Mouse (Mus musculus) lung, postnatal 10 days (tissue): ENCODE results near the gene Ptdss2.

Experiments used
- DNase-seq: peaks from one replicate; pipeline ENCODE4 v3.0.0; 2021

The Ptdss2 gene

DNA sequence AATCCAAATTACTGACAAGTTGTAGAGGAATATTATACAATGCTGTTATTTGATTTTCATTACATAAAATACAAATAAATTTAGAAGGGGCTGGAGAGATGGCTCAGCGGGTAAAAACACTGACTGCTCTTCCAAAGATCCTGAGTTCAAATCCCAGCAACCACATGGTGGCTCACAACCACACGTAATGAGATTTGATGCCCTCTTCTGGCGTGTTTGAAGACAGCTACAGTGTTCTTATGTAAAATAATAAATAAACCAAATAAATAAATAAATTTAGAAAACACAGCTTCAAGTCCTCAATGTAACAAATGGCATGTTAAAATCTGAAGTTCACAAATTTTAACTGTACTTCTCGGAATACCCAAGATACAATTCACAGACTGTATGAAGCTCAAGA is 52.9 kb downstream of the Ptdss2 start:
- DNase-seq = no peak

DNA sequence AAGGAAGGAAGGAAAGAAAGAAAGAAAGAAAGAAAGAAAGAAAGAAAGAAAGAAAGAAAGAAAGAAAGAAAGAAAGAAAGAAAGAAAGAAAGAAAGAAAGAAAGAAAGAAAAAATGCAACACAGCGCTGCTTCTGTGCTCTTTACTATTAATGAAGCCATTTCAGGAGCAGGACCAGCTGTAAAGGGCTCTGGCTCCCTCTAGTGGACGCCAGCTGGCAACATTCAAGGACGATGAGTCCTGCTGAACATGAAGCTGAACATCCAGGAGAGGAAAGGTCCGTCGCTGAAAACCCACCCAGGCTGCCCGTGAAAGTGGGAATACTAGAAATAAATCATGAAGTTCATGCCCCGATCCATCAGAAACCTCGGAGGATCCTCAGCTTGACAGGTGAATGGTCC is 54.0 kb downstream of the Ptdss2 start:
- DNase-seq = peak; percentile 91

DNA sequence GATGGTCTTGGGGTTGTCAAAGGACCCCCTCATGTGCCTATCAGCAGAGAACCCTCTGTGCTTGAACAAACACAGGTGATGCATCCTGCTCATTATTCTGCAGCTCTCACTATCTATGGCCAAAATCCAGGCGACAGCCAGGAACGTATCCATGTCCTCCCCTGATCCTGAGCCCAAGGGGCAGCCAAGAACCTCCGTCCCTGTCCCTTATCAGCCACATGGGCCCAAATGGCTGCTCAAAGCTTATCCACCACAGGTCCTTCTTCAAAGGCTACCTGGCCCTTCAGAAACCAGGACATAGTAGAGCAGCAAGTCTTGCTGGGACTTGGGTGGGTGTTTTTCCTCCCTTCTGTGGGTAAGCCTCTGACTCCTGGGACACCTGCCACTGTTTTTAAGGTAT is 66.0 kb downstream of the Ptdss2 start:
- no peak for DNase-seq

DNA sequence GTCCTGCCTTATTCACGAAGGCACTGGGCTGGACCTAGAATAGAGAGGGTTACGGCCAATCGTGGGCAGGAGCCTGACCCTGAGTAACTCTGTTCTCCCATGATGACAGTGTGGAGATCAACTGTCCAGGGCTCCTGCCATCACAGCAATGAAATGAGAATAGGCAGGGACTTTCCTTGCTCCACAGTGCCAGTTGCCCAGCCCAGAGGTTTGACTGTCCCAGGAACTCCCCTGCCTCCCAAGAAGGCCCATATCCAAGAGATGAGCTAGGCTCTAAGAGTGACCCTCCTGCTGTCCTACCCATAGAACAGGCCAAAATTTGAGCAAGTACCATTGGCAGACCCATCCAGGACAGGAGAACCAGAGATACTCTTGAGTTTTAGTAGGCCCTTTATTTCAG is 66.6 kb downstream of the Ptdss2 start:
- DNase-seq = no peak

DNA sequence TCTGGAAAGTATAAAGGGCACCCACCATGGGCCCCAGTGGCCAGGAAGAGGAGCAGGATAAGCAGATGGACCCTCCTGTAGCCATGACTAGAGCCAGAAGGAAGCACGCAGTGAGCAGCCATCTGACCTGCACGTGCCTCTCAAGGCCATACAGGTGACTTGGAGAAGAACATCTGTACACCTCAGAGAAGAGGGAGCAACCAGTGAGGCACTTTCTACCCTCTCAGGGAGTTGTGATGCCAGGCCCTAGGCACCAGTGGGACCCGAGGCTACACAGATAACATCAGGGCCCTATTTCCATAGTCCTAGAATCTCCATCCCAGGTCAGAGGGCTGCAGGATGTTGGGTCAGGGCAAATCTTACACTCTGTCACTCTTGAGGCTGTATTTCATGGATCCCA is 68.0 kb downstream of the Ptdss2 start:
- no peak for DNase-seq

DNA sequence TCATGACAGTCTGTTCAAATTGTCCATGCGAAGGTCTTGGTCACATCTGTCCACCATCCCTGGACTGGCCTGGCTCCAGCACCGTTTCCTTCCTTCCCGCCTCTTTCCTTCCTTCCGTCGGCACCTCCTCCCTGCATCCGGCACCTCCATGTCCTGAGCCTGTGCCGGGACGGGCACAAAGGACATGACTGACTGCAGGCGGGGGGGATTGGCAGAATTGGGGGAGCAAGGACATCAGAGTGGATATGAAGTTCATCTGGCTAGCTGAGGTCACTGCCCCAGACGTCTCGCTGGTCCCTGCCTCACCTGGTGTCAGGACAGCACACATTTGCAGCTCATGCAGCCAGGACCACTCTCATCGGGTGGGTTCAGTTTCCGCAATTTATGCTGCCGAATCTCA is 68.9 kb downstream of the Ptdss2 start:
- peak; percentile 58 for DNase-seq

DNA sequence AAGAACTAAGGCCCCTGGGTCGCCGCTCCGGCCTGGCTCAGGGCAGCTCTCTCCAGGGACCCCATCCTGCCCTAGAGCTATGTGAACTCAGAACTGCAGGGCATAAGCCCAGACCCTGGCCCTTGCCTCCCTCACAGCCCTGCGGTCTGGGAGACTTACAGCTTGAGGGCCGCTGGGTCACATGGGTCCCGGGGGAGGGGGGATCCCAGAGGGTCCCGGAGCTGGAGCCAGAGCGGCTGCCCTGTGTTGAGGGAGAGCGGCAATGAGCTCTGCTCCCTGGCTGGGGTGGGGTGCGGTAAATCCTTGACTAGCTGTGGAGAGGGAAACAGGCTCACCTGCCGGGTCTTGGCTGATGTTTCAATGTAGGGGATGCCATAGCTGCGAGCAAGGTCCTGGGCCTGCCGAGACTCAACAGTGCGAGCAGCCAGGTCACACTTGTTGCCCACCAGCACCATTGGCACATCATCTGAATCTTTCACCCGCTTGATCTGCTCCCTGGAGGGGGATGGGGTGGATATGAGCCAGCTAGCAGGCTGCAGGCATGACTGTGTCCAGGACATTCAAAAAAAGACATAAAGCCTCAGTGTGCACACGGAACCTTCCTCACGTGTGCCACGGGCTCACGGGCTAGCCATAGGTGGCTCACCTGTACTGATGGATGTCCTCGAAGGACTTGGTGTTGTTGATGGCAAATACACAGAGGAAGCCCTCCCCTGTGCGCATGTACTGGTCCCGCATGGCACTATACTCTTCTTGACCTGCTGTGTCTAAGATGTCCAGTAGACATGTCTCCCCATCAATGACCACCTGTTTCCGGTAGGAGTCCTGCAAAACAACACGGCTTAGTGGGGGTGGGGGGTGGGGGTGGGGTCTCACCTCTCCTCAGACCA is 69.9 kb downstream of the Ptdss2 start:
- no peak for DNase-seq

DNA sequence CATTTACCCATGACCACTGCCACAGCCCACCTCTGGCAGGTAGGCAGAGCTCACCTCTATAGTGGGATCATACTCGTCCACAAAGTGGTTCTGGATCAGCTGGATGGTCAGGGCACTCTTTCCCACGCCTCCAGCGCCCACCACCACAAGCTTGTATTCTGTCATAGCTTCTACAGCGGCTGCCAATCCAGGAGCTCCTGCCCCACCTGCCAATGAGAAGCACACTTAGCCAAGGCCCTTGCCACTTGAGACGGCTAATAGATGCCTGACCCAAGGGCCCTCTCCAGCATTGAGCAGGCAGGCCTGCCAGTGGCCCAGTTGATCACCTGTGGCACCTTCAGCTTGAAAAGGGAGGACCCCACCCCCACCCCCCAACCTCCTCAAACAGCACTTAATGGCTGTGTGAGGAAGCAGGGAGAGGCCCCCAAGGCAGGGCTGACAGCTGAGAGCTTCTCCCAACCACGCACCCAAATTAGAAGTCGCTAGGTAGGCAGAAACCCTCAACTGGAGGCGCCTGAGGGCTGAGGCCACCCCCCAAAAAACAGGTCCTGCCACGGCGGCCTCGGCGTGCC is 70.7 kb downstream of the Ptdss2 start:
- DNase-seq = peak; percentile 60

DNA sequence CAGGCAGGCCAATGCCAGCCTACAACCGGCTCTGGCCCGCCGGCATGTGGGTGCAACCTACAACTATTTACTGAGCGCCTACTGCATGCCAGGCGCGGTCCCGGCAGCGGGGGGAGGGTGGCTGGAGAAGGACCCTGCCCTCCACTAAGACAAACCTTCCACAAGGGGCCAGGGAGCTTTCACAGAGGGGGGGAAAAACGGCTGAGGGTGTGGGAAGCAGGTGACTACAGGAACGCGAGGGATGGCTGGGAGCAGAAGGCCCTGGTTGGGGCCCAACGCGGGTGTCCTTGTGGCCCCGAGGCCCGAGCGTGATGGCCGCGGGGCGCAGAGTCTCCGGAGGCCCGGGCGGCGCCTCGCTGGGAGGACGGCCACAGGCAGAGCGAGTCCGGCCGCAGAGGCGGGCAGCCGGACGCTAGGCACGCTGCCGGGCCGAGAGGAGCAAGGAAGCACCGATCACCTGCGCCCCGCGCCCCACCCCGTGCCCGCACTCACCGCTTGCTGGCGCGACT is 71.2 kb downstream of the Ptdss2 start:
- peak; percentile 50 for DNase-seq

DNA sequence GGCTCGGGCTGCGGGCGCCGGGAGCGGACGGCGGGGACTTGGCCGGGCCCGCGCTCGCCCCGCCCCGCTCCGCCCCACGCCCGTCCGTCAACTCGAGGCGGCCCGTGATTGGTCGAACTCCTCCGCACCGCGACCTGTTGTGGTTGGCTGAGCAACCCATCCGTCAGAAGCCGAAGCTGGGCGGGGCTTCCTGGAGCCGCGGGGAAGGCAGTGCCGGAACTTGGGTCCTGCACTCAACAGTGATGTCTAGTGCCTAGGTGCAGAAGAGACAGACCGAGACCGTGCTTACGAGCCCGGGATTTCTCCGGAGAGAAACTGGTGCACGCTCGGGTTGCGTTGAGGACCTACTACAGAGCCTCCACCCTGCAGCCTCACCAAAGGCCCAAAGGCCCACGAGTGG is 71.8 kb downstream of the Ptdss2 start, which contains the start of the genes Hras and Lrrc56:
Gene Hras, minus strand, starts transcription at position 58 of the 400 bp plus-strand sequence.
Gene Lrrc56, plus strand, starts transcription at position 210 of the 400 bp plus-strand sequence.
- peak; percentile 99 for DNase-seq

DNA sequence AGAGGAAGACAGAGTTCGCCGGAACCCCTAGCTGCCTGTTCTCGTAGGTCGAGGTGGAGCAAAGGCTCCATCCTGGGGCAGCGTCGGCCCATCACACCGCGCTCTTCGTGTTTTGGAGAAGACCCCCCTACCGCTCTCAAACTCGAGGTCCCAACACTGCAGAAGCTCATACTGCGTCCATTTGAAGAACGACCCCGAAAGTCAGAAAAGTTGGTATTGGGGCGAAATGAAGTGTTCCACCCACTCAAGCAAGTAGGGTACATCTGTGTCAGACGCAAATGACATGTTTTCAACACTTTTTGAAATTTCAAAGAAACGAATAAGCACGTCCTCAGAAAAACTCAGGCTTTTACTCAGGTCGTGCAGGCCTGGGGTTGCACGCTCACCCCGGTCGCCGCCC is 72.2 kb downstream of the Ptdss2 start:
- no peak for DNase-seq

DNA sequence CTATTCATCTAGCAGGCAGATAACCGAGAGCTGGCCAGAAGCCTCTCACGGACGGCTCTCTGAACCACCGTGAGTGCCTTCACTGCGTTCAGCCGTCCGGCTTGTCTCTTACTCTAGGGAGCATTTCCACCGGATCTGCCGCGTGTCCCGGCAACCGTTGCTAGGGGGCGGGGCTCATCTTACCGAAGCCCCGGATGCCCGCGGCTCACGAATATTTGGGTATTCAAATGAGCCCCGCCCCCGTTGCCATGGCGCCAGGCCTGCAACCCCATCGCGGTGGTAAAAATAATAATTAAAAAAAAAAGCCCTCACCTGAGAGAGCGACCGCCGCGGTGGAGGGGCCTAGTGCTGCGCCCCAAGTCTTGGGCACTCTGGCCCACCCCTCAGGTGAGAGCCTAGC is 72.6 kb downstream of the Ptdss2 start:
- peak; percentile 95 for DNase-seq

DNA sequence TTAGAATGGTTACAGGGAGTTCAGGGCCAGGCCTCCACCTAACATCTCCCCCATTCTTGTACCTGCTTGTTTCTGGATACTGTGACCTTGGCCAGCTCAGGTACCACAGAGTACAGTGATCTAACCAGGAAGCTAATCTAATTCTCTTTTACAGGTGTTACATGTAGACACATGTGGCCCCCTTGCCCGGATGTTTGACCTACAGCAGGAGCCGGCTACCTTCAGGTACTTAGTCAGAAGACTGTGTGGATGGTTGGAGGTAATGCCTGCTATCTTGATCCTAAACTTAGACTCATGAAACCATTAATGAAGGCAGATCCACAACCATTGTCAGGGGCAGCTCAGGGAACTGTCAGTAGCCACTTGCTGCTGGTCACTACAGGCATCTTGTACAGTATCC is 73.6 kb downstream of the Ptdss2 start:
- no peak for DNase-seq

DNA sequence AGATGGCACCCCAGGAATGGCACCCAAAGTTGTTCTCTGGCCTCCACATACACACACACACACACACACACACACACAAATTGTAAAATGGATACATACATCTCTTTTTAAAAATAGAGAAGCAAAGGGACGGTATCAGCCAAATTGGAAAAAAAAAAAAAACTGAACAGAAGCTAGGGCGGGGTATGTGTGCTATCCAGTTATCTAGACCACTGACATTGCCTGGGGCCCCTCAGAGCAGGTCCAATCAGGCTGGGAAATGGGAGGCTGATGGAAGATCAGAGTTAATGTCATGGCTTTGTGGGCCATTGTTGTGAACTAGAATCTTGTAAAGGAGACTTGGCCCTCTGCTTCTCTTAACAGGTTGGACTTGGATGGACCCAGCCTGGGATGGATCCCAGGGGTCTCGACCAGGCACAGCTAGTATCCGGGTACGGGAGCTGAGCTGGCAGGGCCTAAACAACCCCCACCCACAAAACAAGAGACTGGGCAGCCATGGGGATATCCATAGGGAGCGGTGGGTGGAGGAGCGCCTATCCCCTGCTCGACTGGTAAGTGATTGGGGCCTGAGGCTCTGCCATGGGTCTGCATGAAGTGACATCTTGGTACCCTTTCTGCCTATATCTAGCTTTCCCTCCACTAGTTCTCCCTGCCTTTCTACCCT is 74.6 kb downstream of the Ptdss2 start:
- DNase-seq = no peak

DNA sequence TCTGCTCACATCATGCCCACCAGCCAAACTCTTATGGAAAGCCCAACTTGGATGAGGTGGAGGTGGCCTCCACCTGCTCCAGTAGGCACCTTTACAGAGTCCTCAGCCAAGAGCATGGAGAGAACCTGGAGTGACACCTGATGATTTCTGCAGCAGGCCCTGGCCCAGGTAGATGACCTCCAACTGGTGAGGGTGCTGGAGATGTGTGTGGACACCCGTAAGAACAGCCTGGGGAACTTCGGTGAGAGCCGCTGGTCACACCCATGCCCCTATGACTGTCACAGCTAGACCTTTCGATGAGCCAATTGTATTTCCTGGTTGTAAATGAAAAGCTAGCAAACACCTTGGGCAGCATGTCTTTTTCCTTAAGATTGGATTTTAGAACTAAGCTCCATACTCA is 75.9 kb downstream of the Ptdss2 start:
- no peak for DNase-seq

DNA sequence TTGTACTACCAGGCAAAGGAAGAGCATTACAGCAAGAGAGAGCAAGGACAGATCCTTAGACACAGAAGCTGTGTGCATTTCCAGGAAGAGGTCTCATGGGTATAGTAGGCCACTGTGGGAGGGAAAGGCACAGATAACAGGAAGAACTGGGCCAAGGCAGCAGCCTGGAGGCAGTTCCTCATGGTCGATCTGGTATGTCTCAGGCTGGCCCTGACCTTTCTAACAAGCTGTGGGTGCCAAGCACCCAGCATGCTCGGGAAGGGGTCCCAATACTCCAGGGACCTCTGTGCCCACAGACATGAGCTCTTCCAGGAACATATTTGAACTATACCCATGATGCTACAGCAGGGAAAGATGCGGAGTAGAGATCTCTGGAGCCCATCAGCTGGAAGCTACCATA is 82.4 kb downstream of the Ptdss2 start:
- no peak for DNase-seq

DNA sequence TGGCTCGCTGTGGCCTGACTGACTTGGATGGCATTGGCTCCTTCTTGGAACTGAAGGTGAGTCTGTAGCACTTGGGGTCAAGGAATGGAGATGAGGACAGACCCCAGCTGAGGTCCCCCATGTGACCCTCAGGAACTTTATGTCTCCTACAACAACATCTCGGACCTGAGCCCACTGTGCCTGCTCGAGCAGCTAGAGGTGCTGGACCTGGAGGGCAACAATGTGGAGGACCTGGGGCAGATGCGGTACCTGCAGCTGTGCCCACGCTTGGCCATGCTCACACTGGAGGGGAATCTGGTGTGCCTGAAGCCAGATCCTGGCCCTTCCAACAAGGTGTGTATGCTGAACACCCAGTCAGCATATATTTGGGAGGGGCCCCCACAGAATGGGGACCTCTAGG is 83.3 kb downstream of the Ptdss2 start:
- DNase-seq = no peak

DNA sequence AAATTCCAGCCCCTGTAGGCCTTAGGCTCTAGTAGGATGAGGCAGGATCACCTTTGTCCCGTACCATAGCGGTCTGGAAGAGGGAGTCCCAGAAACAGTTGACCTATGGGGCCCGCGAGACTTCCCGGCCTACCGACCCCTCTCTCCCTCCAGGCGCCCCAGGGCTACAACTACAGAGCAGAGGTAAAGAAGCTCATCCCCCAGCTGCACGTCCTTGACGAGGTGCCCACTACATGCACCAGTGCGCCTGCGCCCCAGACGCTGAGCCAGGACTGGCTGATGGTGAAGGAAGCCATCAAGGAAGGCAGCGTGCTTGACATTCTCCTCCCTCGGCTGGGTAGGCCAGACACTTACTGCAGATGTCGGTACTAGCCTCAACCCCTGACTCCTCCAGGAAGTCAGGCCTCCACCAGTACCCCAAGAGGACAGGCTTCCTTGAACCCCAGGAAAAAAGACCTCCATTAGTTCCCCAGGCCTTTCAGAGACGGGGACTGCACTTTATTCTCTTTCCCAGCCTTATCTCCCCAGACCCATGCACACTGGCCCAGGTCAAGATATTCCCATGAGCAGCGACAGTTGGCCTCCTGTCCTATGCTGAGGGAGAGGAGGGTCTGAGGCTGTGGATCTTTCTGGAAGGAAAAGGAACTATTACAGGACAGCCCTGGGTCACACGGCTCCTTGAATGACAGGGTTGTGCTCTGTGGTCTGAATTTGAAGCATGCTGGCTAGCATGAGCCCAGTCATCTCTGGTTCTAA is 84.2 kb downstream of the Ptdss2 start:
- no peak for DNase-seq
